Mouse (Mus musculus) Patski (cell line): ENCODE data around the gene Rptor. TPM values are rescaled to one million over a fixed set of nuclear protein-coding genes. Genes with fewer than 3 reads are reported as not detected.
A peak's percentile ranks its signal among the peaks of the same experiment; 100 is the strongest.

Source experiments
- ATAC-seq: fragments of 100-300 bp; one replicate; pipeline ENCODE4 v1.8.0; 2021
- CTCF ChIA-PET: fragments of 350-600 bp; sonication (Branson Sonifier 250); formaldehyde crosslinking; loops from one replicate; lab custom pipeline; 2022; ENCODE audit warnings: inconsistent platforms; lab: Charles Lee
- POLR2A ChIA-PET: fragments of 350-600 bp; sonication (Branson Sonifier 250); formaldehyde crosslinking; loops from one replicate; lab custom pipeline; 2022; ENCODE audit warnings: antibody characterized with exemption, inconsistent platforms; lab: Charles Lee
- DNase-seq: peaks from one replicate; pipeline ENCODE4 v3.0.0-alpha.2; 2011; ENCODE audit warnings: low read depth, low spot score
- H3K27me3 ChIP-seq: fragments of 371-371 bp; one replicate; pipeline ENCODE4 v1.5.1; 2021
- CTCF ChIP-seq: fragments of 100-300 bp; IDR thresholded peaks from one replicate; pipeline ENCODE4 v1.5.1; 2021
- in situ Hi-C: fragments of 300-500 bp; cut with MboI; formaldehyde crosslinking; loops from 3 replicates; pipeline ENCODE4 v1.11.1; 2018; ENCODE audit warnings: low pct_unique_long_range_greater_than_20kb, mixed read lengths
- polyA plus RNA-seq: library from polyadenylated mRNA; unstranded; gene quantifications from one replicate; pipeline ENCODE4 v1.2.3, GENCODE M21; 2021

Rptor gene
- polyA plus RNA-seq, 1 experiment from 2014 or later: 27.9 TPM

- DNase-seq (no peak), ATAC-seq (no peak)
- in situ Hi-C loops: no loop called here
- no peak for TF ChIP-seq CTCF
- no peaks in the 10 kb centered on the region for H3K27me3 ChIP-seq
- ChIA-PET CTCF (no interaction called here), POLR2A (no interaction called here)
Observed at GRCm38 (mm10) chr11:119603527-119603905, 811 bp downstream of the Rptor start.

GRCm38 (mm10) chr11:119607464-119607863 is 4.8 kb downstream of the Rptor start:
- ChIA-PET CTCF (interaction anchor here (2.4 kb wide), 1 partner anchor 11 kb away, joined by 12 read pairs; no protein-coding TSS in a partner anchor), POLR2A (no interaction called here)
- in situ Hi-C loops: no loop called here
- H3K27me3 ChIP-seq: no peaks in the 10 kb centered on the region
- ATAC-seq (no peak), DNase-seq (no peak)
- no peak for TF ChIP-seq CTCF

GRCm38 (mm10) chr11:119611496-119611895 is 8.8 kb downstream of the Rptor start:
- CTCF ChIA-PET: no interaction called here

GRCm38 (mm10) chr11:119612179-119612578 is 9.5 kb downstream of the Rptor start:
- ChIA-PET POLR2A (no interaction called here), CTCF (interaction anchor here (1.3 kb wide), 1 partner anchor 10 kb away, joined by 3 read pairs; no protein-coding TSS in a partner anchor)
- ATAC-seq (no peak), DNase-seq (no peak)
- no peak for TF ChIP-seq CTCF
- H3K27me3 ChIP-seq: no peaks in the 10 kb centered on the region
- in situ Hi-C loops: no loop called here

More at GRCm38 (mm10) chr11:119611496-119611895, 8.8 kb downstream of the Rptor start:
- H3K27me3 ChIP-seq: no peaks in the 10 kb centered on the region
- no peak for TF ChIP-seq CTCF
- ATAC-seq (no peak), DNase-seq (no peak)
- in situ Hi-C loops: no loop called here
- POLR2A ChIA-PET: no interaction called here

- DNase-seq (no peak), ATAC-seq (no peak)
- TF ChIP-seq CTCF: no peak
- POLR2A ChIA-PET: interaction anchor here (0.6 to 1.4 kb wide), 2 partner anchors 10 to 18 kb away, joined by 4 to 6 read pairs; no protein-coding TSS in a partner anchor
- in situ Hi-C loops: no loop called here
- no peaks in the 10 kb centered on the region for H3K27me3 ChIP-seq
- CTCF ChIA-PET: interaction anchor here (1.5 kb wide), 1 partner anchor 10 kb away, joined by 3 read pairs; no protein-coding TSS in a partner anchor
Observed at GRCm38 (mm10) chr11:119615087-119615486, 12.4 kb downstream of the Rptor start.

- peak; percentile 76 for TF ChIP-seq CTCF
- CTCF ChIA-PET: interaction anchor here (2.5 kb wide), 1 partner anchor 11 kb away, joined by 12 read pairs; no protein-coding TSS in a partner anchor
- in situ Hi-C loops: no loop called here
- no peaks in the 10 kb centered on the region for H3K27me3 ChIP-seq
- no peak for ATAC-seq
- DNase-seq: no peak
- POLR2A ChIA-PET: no interaction called here
Observed at GRCm38 (mm10) chr11:119618763-119619162, 16.1 kb downstream of the Rptor start.

- POLR2A ChIA-PET: no interaction called here
- H3K27me3 ChIP-seq: no peaks in the 10 kb centered on the region
- TF ChIP-seq CTCF: no peak
- DNase-seq (no peak), ATAC-seq (no peak)
- in situ Hi-C loops: no loop called here
- CTCF ChIA-PET: interaction anchor here (1.1 to 1.4 kb wide), 2 partner anchors 9 to 27 kb away, joined by 3 to 4 read pairs; no protein-coding TSS in a partner anchor
Observed at GRCm38 (mm10) chr11:119621266-119621665, 18.6 kb downstream of the Rptor start.

GRCm38 (mm10) chr11:119623800-119624199 is 21.1 kb downstream of the Rptor start:
- in situ Hi-C loops: no loop called here
- no peaks in the 10 kb centered on the region for H3K27me3 ChIP-seq
- ChIA-PET CTCF (interaction anchor here (1.5 kb wide), 1 partner anchor 19 kb away, joined by 3 read pairs; no protein-coding TSS in a partner anchor), POLR2A (no interaction called here)
- no peak for ATAC-seq
- no peak for TF ChIP-seq CTCF
- no peak for DNase-seq

GRCm38 (mm10) chr11:119624401-119624800 is 21.7 kb downstream of the Rptor start:
- DNase-seq: no peak
- POLR2A ChIA-PET: no interaction called here
- in situ Hi-C loops: no loop called here

GRCm38 (mm10) chr11:119624955-119625354 is 22.2 kb downstream of the Rptor start:
- ATAC-seq: no peak
- POLR2A ChIA-PET: interaction anchor here (1.3 kb wide), 1 partner anchor 9 kb away, joined by 3 read pairs; no protein-coding TSS in a partner anchor
- in situ Hi-C loops: no loop called here

More at GRCm38 (mm10) chr11:119624401-119624800, 21.7 kb downstream of the Rptor start:
- ATAC-seq: no peak
- no peak for TF ChIP-seq CTCF
- CTCF ChIA-PET: interaction anchor here (1.0 kb wide), 1 partner anchor 16 kb away, joined by 3 read pairs; no protein-coding TSS in a partner anchor
- no peaks in the 10 kb centered on the region for H3K27me3 ChIP-seq

GRCm38 (mm10) chr11:119625476-119625875 is 22.8 kb downstream of the Rptor start:
- in situ Hi-C loops: no loop called here
- POLR2A ChIA-PET: interaction anchor here (1.2 to 1.3 kb wide), 2 partner anchors 9 to 11 kb away, joined by 3 to 4 read pairs; no protein-coding TSS in a partner anchor
- CTCF ChIA-PET: interaction anchor here (1.0 to 1.8 kb wide), 2 partner anchors 9 to 15 kb away, joined by 3 to 5 read pairs; no protein-coding TSS in a partner anchor
- TF ChIP-seq CTCF: no peak
- DNase-seq (no peak), ATAC-seq (no peak)
- no peaks in the 10 kb centered on the region for H3K27me3 ChIP-seq

More at GRCm38 (mm10) chr11:119624955-119625354, 22.2 kb downstream of the Rptor start:
- DNase-seq: no peak
- no peaks in the 10 kb centered on the region for H3K27me3 ChIP-seq
- CTCF ChIA-PET: interaction anchor here (1.0 to 1.8 kb wide), 2 partner anchors 9 to 16 kb away, joined by 3 to 5 read pairs; no protein-coding TSS in a partner anchor
- no peak for TF ChIP-seq CTCF
